Mouse (Mus musculus) brain, embryonic 14.5 days (tissue): Measurements from ENCODE around the gene Btg2.

ENCODE experiments used
- CTCF ChIP-seq: fragments of 200-500 bp; IDR thresholded peaks from 2 replicates; pipeline ENCODE4 v1.5.1; 2012; ENCODE audit warnings: inconsistent platforms, mild to moderate bottlenecking, moderate library complexity, borderline replicate concordance; ENCODE audit not compliant: insufficient read depth, insufficient read length; ENCODE audit errors: extremely low read depth
- POLR2A ChIP-seq: fragments of 200-500 bp; IDR thresholded peaks from 2 replicates; pipeline ENCODE4 v1.6.1; 2012; ENCODE audit warnings: mild to moderate bottlenecking, inconsistent platforms, borderline replicate concordance; ENCODE audit not compliant: poor library complexity, insufficient read depth, insufficient read length, severe bottlenecking; ENCODE audit errors: extremely low read depth

GRCm38 (mm10) chr1:134083676-134084075 is 4.8 kb upstream of the Btg2 start:
- TF ChIP-seq POLR2A (no peak), CTCF (no peak)
